ENCODE assay signal across 23 mouse cellular contexts in genomic region chr12:99518126-99518525, GRCm38 (mm10).
"Had no signal": no experiment of that assay in that cellular context is flagged by ENCODE, and none has a peak within 500 bp of the region (broad histone marks: within the 10 kb centered on the region; RNA-seq: fewer than 3 reads in every experiment).

No protein-coding gene starts in this region.

- H3K4me3 ChIP-seq: heart, embryonic 13.5 days; heart, embryonic 15.5 days; hindbrain, embryonic 13.5 days; hindbrain, embryonic 15.5 days; intestine, embryonic 15.5 days; kidney, embryonic 15.5 days; limb, embryonic 13.5 days; limb, embryonic 15.5 days; liver, embryonic 12.5 days had no signal

- H3K4me1 ChIP-seq: intestine, embryonic 15.5 days had no signal

- H3K9ac ChIP-seq: heart, embryonic 13.5 days; heart, embryonic 15.5 days; hindbrain, embryonic 13.5 days; hindbrain, embryonic 15.5 days; intestine, embryonic 15.5 days; kidney, embryonic 15.5 days; limb, embryonic 13.5 days; limb, embryonic 15.5 days; liver, embryonic 12.5 days; liver, embryonic 14.5 days had no signal

- H3K27me3 ChIP-seq: heart, embryonic 13.5 days; heart, embryonic 15.5 days; hindbrain, embryonic 13.5 days; hindbrain, embryonic 15.5 days; intestine, embryonic 15.5 days; kidney, embryonic 15.5 days; limb, embryonic 13.5 days; limb, embryonic 15.5 days; liver, embryonic 12.5 days had no signal

- ATAC-seq: intestine, embryonic 15.5 days; liver, embryonic 12.5 days had no signal

- H3K9me3 ChIP-seq: heart, embryonic 13.5 days; heart, embryonic 15.5 days; hindbrain, embryonic 13.5 days; hindbrain, embryonic 15.5 days; intestine, embryonic 15.5 days; kidney, embryonic 15.5 days; limb, embryonic 13.5 days; limb, embryonic 15.5 days; liver, embryonic 12.5 days had no signal

- H3K36me3 ChIP-seq: heart, embryonic 13.5 days; heart, embryonic 15.5 days; hindbrain, embryonic 13.5 days; hindbrain, embryonic 15.5 days; intestine, embryonic 15.5 days; kidney, embryonic 15.5 days; limb, embryonic 13.5 days; limb, embryonic 15.5 days; liver, embryonic 12.5 days had no signal

- H3K4me2 ChIP-seq: heart, embryonic 13.5 days; heart, embryonic 15.5 days; hindbrain, embryonic 13.5 days; hindbrain, embryonic 15.5 days; intestine, embryonic 15.5 days; kidney, embryonic 15.5 days; limb, embryonic 13.5 days; limb, embryonic 15.5 days; liver, embryonic 12.5 days had no signal

- DNase-seq: gastrocnemius, postnatal 14 days; gastrocnemius, postnatal 36 days; heart, adult 18-20 months; heart, postnatal 14 days; heart, postnatal 36 days; kidney, adult 11 months; kidney, adult 9 months; kidney, postnatal 14 days; kidney, postnatal 36 days; layer of hippocampus, adult 9-11 months; layer of hippocampus, postnatal 36 days; left cerebral cortex, postnatal 4 days had no signal

- H3K27ac ChIP-seq: heart, embryonic 13.5 days; heart, embryonic 15.5 days; intestine, embryonic 15.5 days; kidney, embryonic 15.5 days; kidney, postnatal 0 days; limb, embryonic 13.5 days; limb, embryonic 15.5 days; liver, embryonic 12.5 days; liver, embryonic 14.5 days had no signal
